Mouse (Mus musculus): ENCODE results near the gene Xpnpep1.

- TF ChIP-seq ZC3H11A (IDR thresholded peaks at IDR 0.05; ENCODE audit: borderline replicate concordance, low read depth, low read length) (no peak), ZNF384 (IDR thresholded peaks at IDR 0.05; ENCODE audit: low read depth, low read length) (no peak), MAFK (IDR thresholded peaks at IDR 0.05; ENCODE audit: insufficient read depth, low read depth, low read length) (no peak), CHD2 (IDR thresholded peaks at IDR 0.05; ENCODE audit: low read depth, low read length) (no peak)
These were observed 22.8 kb downstream of the Xpnpep1 start for GRCm38 (mm10) chr19:53017248-53017647.

Data from ES-E14 (cell line).